Comparison of ENCODE assay signal across 20 mouse cellular contexts in the genomic region with DNA sequence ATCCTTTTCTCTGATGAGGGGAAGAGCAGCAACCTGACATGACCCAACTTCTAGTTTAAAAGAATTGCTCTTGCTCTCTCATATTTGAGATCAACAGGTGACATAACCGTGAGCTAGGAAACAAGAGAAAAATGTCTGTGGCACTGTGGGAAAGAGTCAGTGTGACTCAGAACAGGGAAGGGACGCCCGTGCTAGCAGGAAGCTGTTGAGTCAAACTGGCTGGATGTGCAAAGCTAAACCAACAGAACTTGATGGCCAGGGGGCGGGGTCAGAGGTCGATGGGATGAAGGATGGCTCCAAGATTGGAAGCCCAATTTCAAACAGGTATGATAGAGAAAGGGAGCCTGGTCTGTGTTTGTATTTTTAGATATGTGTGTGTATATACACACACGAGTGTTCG.
A peak's percentile ranks its signal among the peaks of the same experiment; 100 is the strongest.
DNase-seq lines count a peak whose midpoint lies in the region; ATAC-seq and TF ChIP-seq lines count a peak whose summit lies in the region.
"Had no signal": no experiment of that assay in that cellular context is flagged by ENCODE, and none has a peak within 500 bp of the region (broad histone marks: within the 10 kb centered on the region; RNA-seq: fewer than 3 reads in every experiment).

No protein-coding gene starts in this region.

- 0 out of 2 replicates have a peak, but pooled peaks cover 5% of the 10 kb centered on the region for H3K27me3 ChIP-seq in heart, embryonic 11.5 days (ENCODE audit: control insufficient read depth, insufficient read depth, low read length)
- H3K27me3 ChIP-seq in midbrain, embryonic 11.5 days (ENCODE audit: control insufficient read depth, insufficient read depth, low read length), result no peaks in the 10 kb centered on the region
- no peaks in the 10 kb centered on the region for H3K27me3 ChIP-seq in midbrain, embryonic 10.5 days (ENCODE audit: low read depth, poor library complexity, severe bottlenecking)
- H3K27me3 ChIP-seq in stomach, postnatal 0 days (ENCODE audit: control insufficient read depth, insufficient read depth, low read length), result no peaks in the 10 kb centered on the region

- TF ChIP-seq CTCF in stomach, postnatal 0 days (IDR thresholded peaks at IDR 0.05; ENCODE audit: low read depth), result no peak

- no peak overlapping the region for H3K9ac ChIP-seq in heart, embryonic 11.5 days (ENCODE audit: low read depth, low read length)
- no peak overlapping the region for H3K9ac ChIP-seq in midbrain, embryonic 11.5 days (ENCODE audit: low read length)
- H3K9ac ChIP-seq in stomach, postnatal 0 days (ENCODE audit: low read length), result no peak overlapping the region

- no peaks in the 10 kb centered on the region for H3K36me3 ChIP-seq in heart, embryonic 11.5 days (ENCODE audit: control insufficient read depth, insufficient read depth, low read length)
- no peaks in the 10 kb centered on the region for H3K36me3 ChIP-seq in midbrain, embryonic 11.5 days (ENCODE audit: control insufficient read depth, insufficient read depth, low read length)
- no peaks in the 10 kb centered on the region for H3K36me3 ChIP-seq in midbrain, embryonic 10.5 days
- H3K36me3 ChIP-seq in stomach, postnatal 0 days (ENCODE audit: control insufficient read depth, insufficient read depth, low read length), result no peaks in the 10 kb centered on the region
- H3K36me3 ChIP-seq: G1E had no signal

- peaks cover 7% of the 10 kb centered on the region; the same call in 1 of the 2 replicates for H3K4me1 ChIP-seq in heart, embryonic 11.5 days (ENCODE audit: control insufficient read depth, insufficient read depth, low read length)
- no peaks in the 10 kb centered on the region for H3K4me1 ChIP-seq in midbrain, embryonic 11.5 days (ENCODE audit: control insufficient read depth, insufficient read depth, low read length)
- H3K4me1 ChIP-seq in midbrain, embryonic 10.5 days, result no peaks in the 10 kb centered on the region; the same call in 1 of the 2 replicates
- 0 out of 2 replicates have a peak, but pooled peaks cover 3% of the 10 kb centered on the region for H3K4me1 ChIP-seq in stomach, postnatal 0 days (replicated peaks; ENCODE audit: control insufficient read depth, insufficient read depth)

- peak; percentile 80 for DNase-seq in heart, adult 11 months
- DNase-seq in midbrain, embryonic 11.5 days (ENCODE audit: low spot score, missing footprints), result peak; percentile 44
- no peak for DNase-seq in midbrain, embryonic 10.5 days (ENCODE audit: low spot score)
- no peak for DNase-seq in stomach, postnatal 0 days (ENCODE audit: low spot score)
- no peak for DNase-seq in ovary, adult 18-20 months (ENCODE audit: low spot score)
- DNase-seq: adrenal gland, adult 2 months; adrenal gland, adult 8-10 months; adrenal gland, postnatal 10 days; adrenal gland, postnatal 14 days; adrenal gland, postnatal 25 days; adrenal gland, postnatal 36 days; B cell, adult 2 months; cerebellum, adult 11 months; cerebellum, adult 11-12 months; cerebellum, adult 18-20 months had no signal

- no peaks in the 10 kb centered on the region for H3K9me3 ChIP-seq in heart, embryonic 11.5 days (replicated peaks; ENCODE audit: control insufficient read depth, low read length)
- H3K9me3 ChIP-seq in midbrain, embryonic 11.5 days (ENCODE audit: control insufficient read depth, low read length), result no peaks in the 10 kb centered on the region
- no peaks in the 10 kb centered on the region for H3K9me3 ChIP-seq in midbrain, embryonic 10.5 days (replicated peaks)
- H3K9me3 ChIP-seq in stomach, postnatal 0 days (ENCODE audit: control insufficient read depth, low read length), result no peaks in the 10 kb centered on the region

- 75% methylated on average over 7 of the region's 7 CpGs for WGBS in heart, embryonic 11.5 days (ENCODE audit: insufficient replicate concordance)
- 87% methylated on average over 7 of the region's 7 CpGs for WGBS in midbrain, embryonic 11.5 days
- WGBS in midbrain, embryonic 10.5 days, result 89% methylated on average over 7 of the region's 7 CpGs
- WGBS in stomach, postnatal 0 days, result 66% methylated on average over 7 of the region's 7 CpGs

- no peak overlapping the region for H3K4me2 ChIP-seq in heart, embryonic 11.5 days
- no peak overlapping the region for H3K4me2 ChIP-seq in midbrain, embryonic 11.5 days
- H3K4me2 ChIP-seq in stomach, postnatal 0 days (replicated peaks; ENCODE audit: low read depth), result no peak overlapping the region

- no peak overlapping the region for H3K4me3 ChIP-seq in heart, embryonic 11.5 days (ENCODE audit: low read depth, low read length)
- H3K4me3 ChIP-seq in midbrain, embryonic 11.5 days (ENCODE audit: low read depth, low read length), result no peak overlapping the region
- no peak overlapping the region for H3K4me3 ChIP-seq in midbrain, embryonic 10.5 days
- H3K4me3 ChIP-seq in stomach, postnatal 0 days (ENCODE audit: low read depth, low read length), result no peak overlapping the region

- ATAC-seq in heart, embryonic 11.5 days (replicated peaks; ENCODE audit: insufficient number of reproducible peaks, low FRiP score, low TSS enrichment), result no peak
- ATAC-seq in midbrain, embryonic 11.5 days (ENCODE audit: low FRiP score), result no peak
- peak; percentile 62 for ATAC-seq in stomach, postnatal 0 days (ENCODE audit: low FRiP score, low TSS enrichment)
- ATAC-seq: activated CD4-positive, CD25-positive, alpha-beta regulatory T cell, adult 4 months; CD4-positive, CD25-positive, alpha-beta regulatory T cell, adult 4 months; Patski had no signal

- H3K27ac ChIP-seq in heart, embryonic 11.5 days (ENCODE audit: low read depth, low read length), result no peak overlapping the region
- no peak overlapping the region for H3K27ac ChIP-seq in midbrain, embryonic 11.5 days (ENCODE audit: low read depth, low read length)
- H3K27ac ChIP-seq in midbrain, embryonic 10.5 days (replicated peaks), result no peak overlapping the region
- no peak overlapping the region for H3K27ac ChIP-seq in stomach, postnatal 0 days (replicated peaks)

- no peak for TF ChIP-seq EP300 in stomach, postnatal 0 days (optimal IDR thresholded peaks at IDR 0.05)

Comparison
In these comparisons a context has a peak if more than half of its experiments do, and no peak if none do; other contexts are left out.
1. DNase-seq: peak in heart, adult 11 months (single experiment) and midbrain, embryonic 11.5 days (single experiment); none in midbrain, embryonic 10.5 days (single experiment), stomach, postnatal 0 days (single experiment) and ovary, adult 18-20 months (single experiment).